ENCODE assay signal across 10 mouse cellular contexts in genomic region chr7:6430342-6430741, GRCm38 (mm10). TPM values are rescaled to one million over a fixed set of nuclear protein-coding genes. Genes with fewer than 3 reads are reported as not detected.
A peak's percentile ranks its signal among the peaks of the same experiment; 100 is the strongest.
DNase-seq lines count a peak whose midpoint lies in the region; ATAC-seq and TF ChIP-seq lines count a peak whose summit lies in the region.
"Had no signal": no experiment of that assay in that cellular context is flagged by ENCODE, and none has a peak within 500 bp of the region (broad histone marks: within the 10 kb centered on the region; RNA-seq: fewer than 3 reads in every experiment).

No protein-coding gene starts in this region.

- no peak overlapping the region for H3K9ac ChIP-seq in hindbrain, postnatal 0 days (replicated peaks; ENCODE audit: low read length)
- no peak overlapping the region for H3K9ac ChIP-seq in hindbrain, embryonic 12.5 days

- no peak for DNase-seq in hindbrain, postnatal 0 days (ENCODE audit: low spot score)
- peak; percentile 40 for DNase-seq in CD4-positive helper T cell, adult 2 months (ENCODE audit: low read depth, low spot score)
- peak; percentile 44 for DNase-seq in NIH3T3 (ENCODE audit: low read depth)
- peak; percentile 13 to 28 for DNase-seq in heart, postnatal 14 days
- DNase-seq in natural killer cell, adult 2 months (ENCODE audit: low spot score in 2 of 2) = peak; percentile 2 to 24
- no peak for DNase-seq in MN1 (ENCODE audit: low spot score)
- no peak for DNase-seq in layer of hippocampus, postnatal 36 days

- TF ChIP-seq CTCF in hindbrain, postnatal 0 days (IDR thresholded peaks at IDR 0.05; ENCODE audit: low read depth) = peak; percentile 50

- 37% methylated on average over 2 of the region's 2 CpGs for WGBS in hindbrain, postnatal 0 days
- 40% methylated on average over 2 of the region's 2 CpGs for WGBS in hindbrain, embryonic 12.5 days

- intact Hi-C loops in heart, postnatal 14 days (cut with DNase I) = loop anchor here (2.0 kb wide), 1 partner anchor 72 kb away; no protein-coding TSS in a partner anchor

- peaks cover 4% of the 10 kb centered on the region; the same call in 1 of the 2 replicates for H3K9me3 ChIP-seq in hindbrain, postnatal 0 days (ENCODE audit: low read length)
- peaks cover 5% of the 10 kb centered on the region; the same call in 1 of the 2 replicates for H3K9me3 ChIP-seq in hindbrain, embryonic 12.5 days (replicated peaks)

- no peak overlapping the region for H3K4me2 ChIP-seq in hindbrain, postnatal 0 days (ENCODE audit: low read depth, low read length)
- no peak overlapping the region for H3K4me2 ChIP-seq in hindbrain, embryonic 12.5 days (replicated peaks)

- H3K4me1 ChIP-seq in hindbrain, postnatal 0 days (ENCODE audit: insufficient read depth, low read length) = no peaks in the 10 kb centered on the region
- H3K4me1 ChIP-seq in hindbrain, embryonic 12.5 days = peaks cover 8% of the 10 kb centered on the region; the same call in 1 of the 2 replicates

- H3K27me3 ChIP-seq in hindbrain, postnatal 0 days (ENCODE audit: insufficient read depth, low read length) = no peaks in the 10 kb centered on the region
- no peaks in the 10 kb centered on the region for H3K27me3 ChIP-seq in hindbrain, embryonic 12.5 days

- no peak overlapping the region for H3K4me3 ChIP-seq in hindbrain, postnatal 0 days (ENCODE audit: low read length)
- no peak overlapping the region for H3K4me3 ChIP-seq in hindbrain, embryonic 12.5 days

- ATAC-seq in hindbrain, postnatal 0 days = no peak
- no peak for ATAC-seq in hindbrain, embryonic 12.5 days (ENCODE audit: low FRiP score)

- no peak overlapping the region for H3K27ac ChIP-seq in hindbrain, postnatal 0 days
- H3K27ac ChIP-seq in hindbrain, embryonic 12.5 days = no peak overlapping the region

- H3K36me3 ChIP-seq in hindbrain, postnatal 0 days (ENCODE audit: insufficient read depth, low read length) = no peaks in the 10 kb centered on the region
- no peaks in the 10 kb centered on the region for H3K36me3 ChIP-seq in hindbrain, embryonic 12.5 days

RNA-seq across cellular contexts. Expression of gene Olfr1344, which starts 8.1 kb away (rescaled TPM):
- 2.4 and 4.8 TPM in 2 replicates for total RNA-seq in hindbrain, postnatal 0 days (2014; rRNA removed)
- polyA plus RNA-seq in hindbrain, postnatal 0 days (2015; fragmentation: Nextera tagmentation; extraction: Ambion mirVana) = 0.23 and 0.32 TPM in 2 replicates
- polyA plus RNA-seq in hindbrain, embryonic 12.5 days (2016; fragmentation: Nextera tagmentation; extraction: Ambion mirVana) = not detected in 2 replicates
- total RNA-seq in heart, postnatal 14 days (2021) = not detected
- 1 to 10 TPM in 1 of 2 experiments, under 1 TPM in 1; 0.99 to 2.4 TPM for total RNA-seq in layer of hippocampus, postnatal 36 days (2021)
- polyA plus RNA-seq: embryonic facial prominence, embryonic 14.5 days; liver, embryonic 16.5 days had no signal

RNA-seq across cellular contexts. Expression of gene Gm20715, which starts 20.3 kb away (rescaled TPM):
- total RNA-seq in hindbrain, postnatal 0 days (2014; rRNA removed) = 0.26 TPM in 1 of 2 replicates, not detected in the other
- polyA plus RNA-seq in hindbrain, postnatal 0 days (2015; fragmentation: Nextera tagmentation; extraction: Ambion mirVana) = 0.04 TPM in 1 of 2 replicates, not detected in the other
- not detected in 2 replicates for polyA plus RNA-seq in hindbrain, embryonic 12.5 days (2016; fragmentation: Nextera tagmentation; extraction: Ambion mirVana)
- total RNA-seq in heart, postnatal 14 days (2021) = not detected
- under 1 TPM; 0.45 to 0.68 TPM for total RNA-seq in layer of hippocampus, postnatal 36 days (2021)
- polyA plus RNA-seq: embryonic facial prominence, embryonic 14.5 days; liver, embryonic 16.5 days had no signal

RNA-seq across cellular contexts. Expression of gene Olfr1336, which starts 25.6 kb away (rescaled TPM):
- not detected in 2 replicates for total RNA-seq in hindbrain, postnatal 0 days (2014; rRNA removed)
- not detected in 2 replicates for polyA plus RNA-seq in hindbrain, postnatal 0 days (2015; fragmentation: Nextera tagmentation; extraction: Ambion mirVana)
- not detected in 2 replicates for polyA plus RNA-seq in hindbrain, embryonic 12.5 days (2016; fragmentation: Nextera tagmentation; extraction: Ambion mirVana)
- not detected for total RNA-seq in heart, postnatal 14 days (2021)
- under 1 TPM; 0.08 to 0.12 TPM for total RNA-seq in layer of hippocampus, postnatal 36 days (2021)
- polyA plus RNA-seq: liver, embryonic 16.5 days had no signal

RNA-seq across cellular contexts. Expression of gene Smim17, which starts 31.8 kb away (rescaled TPM):
- total RNA-seq in hindbrain, postnatal 0 days (2014; rRNA removed) = 16.9 and 18.2 TPM in 2 replicates
- 6.2 and 7.7 TPM in 2 replicates for polyA plus RNA-seq in hindbrain, postnatal 0 days (2015; fragmentation: Nextera tagmentation; extraction: Ambion mirVana)
- 1.5 TPM in 2 replicates for polyA plus RNA-seq in hindbrain, embryonic 12.5 days (2016; fragmentation: Nextera tagmentation; extraction: Ambion mirVana)
- not detected for total RNA-seq in heart, postnatal 14 days (2021)
- total RNA-seq in layer of hippocampus, postnatal 36 days (2021) = 10 to 100 TPM; 21.3 to 24.2 TPM
- polyA plus RNA-seq: liver, embryonic 16.5 days had no signal

RNA-seq across cellular contexts. Expression of gene Olfr1346, which starts 36.6 kb away (rescaled TPM):
- total RNA-seq in hindbrain, postnatal 0 days (2014; rRNA removed) = not detected in 2 replicates
- polyA plus RNA-seq in hindbrain, postnatal 0 days (2015; fragmentation: Nextera tagmentation; extraction: Ambion mirVana) = not detected in 2 replicates
- not detected in 2 replicates for polyA plus RNA-seq in hindbrain, embryonic 12.5 days (2016; fragmentation: Nextera tagmentation; extraction: Ambion mirVana)
- not detected for total RNA-seq in heart, postnatal 14 days (2021)
- not detected for total RNA-seq in layer of hippocampus, postnatal 36 days (2021)
- polyA plus RNA-seq: embryonic facial prominence, embryonic 14.5 days; liver, embryonic 16.5 days had no signal

Comparison
In these comparisons a context has a peak if more than half of its experiments do, and no peak if none do; other contexts are left out.
1. DNase-seq: peak in CD4-positive helper T cell, adult 2 months (single experiment), NIH3T3 (single experiment), heart, postnatal 14 days (2 of 2) and natural killer cell, adult 2 months (2 of 2); none in hindbrain, postnatal 0 days (single experiment), MN1 (single experiment) and layer of hippocampus, postnatal 36 days (0 of 2).